Mouse (Mus musculus) embryonic fibroblast, embryonic 13.5 days (primary cell): Measurements from ENCODE around the gene Sema6c.

Experiments
- CTCF ChIP-seq: IDR thresholded peaks from 2 replicates; pipeline ENCODE4 v1.5.1; 2011; ENCODE audit warnings: mild to moderate bottlenecking, control low read depth, low read length, moderate library complexity, borderline replicate concordance; ENCODE audit not compliant: insufficient read depth
- POLR2A ChIP-seq: IDR thresholded peaks from 2 replicates; pipeline ENCODE4 v1.6.1; 2011; ENCODE audit warnings: low read depth, mild to moderate bottlenecking, control low read depth, low read length, moderate library complexity

DNA sequence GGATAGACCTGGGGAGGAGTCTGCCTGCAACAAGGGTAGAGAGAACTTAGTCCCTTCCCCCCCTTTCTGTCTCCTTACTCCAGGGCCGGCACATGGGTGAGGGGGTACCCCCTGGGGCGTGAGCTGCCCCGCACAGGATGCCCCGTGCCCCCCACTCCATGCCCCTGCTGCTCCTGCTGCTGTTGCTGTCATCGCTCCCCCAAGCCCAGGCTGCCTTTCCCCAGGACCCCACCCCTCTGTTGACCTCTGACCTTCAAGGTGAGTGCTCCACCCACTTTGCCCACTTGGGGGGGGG lies 3.9 kb downstream of the Sema6c start:
- no peak for TF ChIP-seq POLR2A
- no peak for TF ChIP-seq CTCF
